In genomic region chr9:65531283-65531682, GRCm38 (mm10) we compare ENCODE assay signal across 16 mouse cellular contexts. TPM values are rescaled to one million over a fixed set of nuclear protein-coding genes. Genes with fewer than 3 reads are reported as not detected.
"Had no signal": no experiment of that assay in that cellular context is flagged by ENCODE, and none has a peak within 500 bp of the region (broad histone marks: within the 10 kb centered on the region; RNA-seq: fewer than 3 reads in every experiment).

No protein-coding gene starts in this region.

- H3K27ac ChIP-seq: midbrain, embryonic 10.5 days; midbrain, embryonic 12.5 days; neural tube, embryonic 12.5 days; stomach, embryonic 15.5 days; stomach, postnatal 0 days had no signal

- DNase-seq: lung, adult 18-20 months; lung, embryonic 14.5 days; lung, postnatal 10 days; lung, postnatal 4 days; midbrain, embryonic 14.5 days; right cerebral cortex, postnatal 14 days; thymus, adult 2 months; thymus, postnatal 25 days; thymus, postnatal 4 days had no signal

- H3K9me3 ChIP-seq: midbrain, embryonic 12.5 days; stomach, embryonic 15.5 days had no signal

- H3K27me3 ChIP-seq: midbrain, embryonic 12.5 days; neural tube, embryonic 12.5 days; stomach, embryonic 15.5 days had no signal

- H3K4me2 ChIP-seq: lung, embryonic 14.5 days; midbrain, embryonic 12.5 days; neural tube, embryonic 12.5 days; stomach, embryonic 15.5 days had no signal

- H3K4me3 ChIP-seq: midbrain, embryonic 10.5 days; midbrain, embryonic 12.5 days; neural tube, embryonic 12.5 days; stomach, embryonic 15.5 days had no signal

- H3K9ac ChIP-seq: lung, embryonic 14.5 days; midbrain, embryonic 12.5 days; neural tube, embryonic 12.5 days; stomach, embryonic 15.5 days had no signal

- H3K4me1 ChIP-seq: midbrain, embryonic 10.5 days; midbrain, embryonic 12.5 days; neural tube, embryonic 12.5 days had no signal

- H3K36me3 ChIP-seq: midbrain, embryonic 10.5 days; midbrain, embryonic 12.5 days; neural tube, embryonic 12.5 days; stomach, embryonic 15.5 days had no signal

RNA-seq across cellular contexts. Expression of gene Ankdd1a, which starts 11.3 kb away (rescaled TPM):
- polyA plus RNA-seq: lung, embryonic 16.5 days; midbrain, embryonic 10.5 days; testis, adult 2 months had no signal
